9 mouse cellular contexts compared by ENCODE assay signal in genomic region chr9:62536655-62537631, GRCm38 (mm10). TPM values are rescaled to one million over a fixed set of nuclear protein-coding genes. Genes with fewer than 3 reads are reported as not detected.
DNase-seq lines count a peak whose midpoint lies in the region; ATAC-seq lines count a peak whose summit lies in the region.
"Had no signal": no experiment of that assay in that cellular context is flagged by ENCODE, and none has a peak within 500 bp of the region (broad histone marks: within the 10 kb centered on the region; RNA-seq: fewer than 3 reads in every experiment).

Coro2b (minus strand) TSS chr9:62537044.

- H3K9me3 ChIP-seq in hindbrain, embryonic 16.5 days (ENCODE audit: control insufficient read depth, low read length) = no peaks in the 10 kb centered on the region

- H3K9ac ChIP-seq in hindbrain, embryonic 16.5 days (ENCODE audit: low read depth, low read length) = peak within 1 kb of the TSS; percentile 96

- peak; percentile 53 for ATAC-seq in hindbrain, embryonic 16.5 days

- 1% methylated on average over 64 of the region's 74 CpGs for WGBS in hindbrain, embryonic 16.5 days

- peak within 1 kb of the TSS; percentile 84 for H3K4me2 ChIP-seq in hindbrain, embryonic 16.5 days (ENCODE audit: low read length)

- H3K27ac ChIP-seq in hindbrain, embryonic 16.5 days (ENCODE audit: low read depth, low read length) = peak within 1 kb of the TSS; percentile 97

- no peaks in the 10 kb centered on the region for H3K27me3 ChIP-seq in hindbrain, embryonic 16.5 days (replicated peaks; ENCODE audit: control insufficient read depth, insufficient read depth, low read length)

- H3K36me3 ChIP-seq in hindbrain, embryonic 16.5 days (ENCODE audit: control insufficient read depth, insufficient read depth, low read length) = no peaks in the 10 kb centered on the region

- H3K4me1 ChIP-seq in hindbrain, embryonic 16.5 days (ENCODE audit: control insufficient read depth, insufficient read depth, low read depth, low read length) = peaks cover 66% of the 10 kb centered on the region

- intact Hi-C loops in gastrocnemius, postnatal 14 days (cut with DNase I; ENCODE audit: low total_unique reads) = no loop called here

- H3K4me3 ChIP-seq in hindbrain, embryonic 16.5 days (ENCODE audit: low read length) = peak within 1 kb of the TSS; percentile 78

- peak; percentile 63 to 71 for DNase-seq in adrenal gland, adult 18-20 months (ENCODE audit: low spot score in 2 of 2)
- peak; percentile 76 to 80 for DNase-seq in cerebellum, postnatal 36 days
- peak; percentile 74 for DNase-seq in gastrocnemius, postnatal 14 days
- DNase-seq in left cerebral cortex, adult 8-10 months (ENCODE audit: low spot score in 2 of 2) = peak; percentile 69 to 80
- peak; percentile 83 to 90 for DNase-seq in lung, postnatal 4 days
- DNase-seq in spleen, postnatal 10 days (ENCODE audit: low spot score in 2 of 2) = peak; percentile 18 to 61
- no peak for DNase-seq in c-Kit-positive CD71-positive TER-119-positive erythroid progenitor cells, embryonic 14.5 days (ENCODE audit: low spot score)

RNA-seq across cellular contexts. Expression of gene Coro2b, which starts in this region (rescaled TPM):
- total RNA-seq in adrenal gland, adult 18-20 months (2021) = 10 to 100 TPM; 10.5 to 14.8 TPM
- 10 to 100 TPM in 1 of 2 experiments, 1 to 10 TPM in 1; 8.2 to 11.4 TPM for total RNA-seq in gastrocnemius, postnatal 14 days (2021)
- 37.5 and 46.2 TPM in 2 replicates for polyA plus RNA-seq in hindbrain, embryonic 16.5 days (2015; fragmentation: Nextera tagmentation; extraction: Ambion mirVana)
- 100 to 1,000 TPM; 159 to 171 (median 170) TPM for total RNA-seq in left cerebral cortex, adult 8-10 months (2022)
- total RNA-seq: neutrophil, adult 5-6 weeks had no signal

Comparison
In these comparisons a context has a peak if more than half of its experiments do, and no peak if none do; other contexts are left out.
1. RNA of gene Coro2b (total RNA-seq): 159 to 171 TPM in left cerebral cortex, adult 8-10 months; 10.5 to 14.8 TPM in adrenal gland, adult 18-20 months and 8.2 to 11.4 TPM in gastrocnemius, postnatal 14 days; every median in the first group is over 10 times any median in the second.